Mouse (Mus musculus): ENCODE results near the gene Yaf2. TPM values are rescaled to one million over a fixed set of nuclear protein-coding genes. Genes with fewer than 3 reads are reported as not detected.

Gene Yaf2
- total and polyA plus RNA-seq, 3 experiments = 37.7 to 50.7 TPM; not detected in 1

DNA sequence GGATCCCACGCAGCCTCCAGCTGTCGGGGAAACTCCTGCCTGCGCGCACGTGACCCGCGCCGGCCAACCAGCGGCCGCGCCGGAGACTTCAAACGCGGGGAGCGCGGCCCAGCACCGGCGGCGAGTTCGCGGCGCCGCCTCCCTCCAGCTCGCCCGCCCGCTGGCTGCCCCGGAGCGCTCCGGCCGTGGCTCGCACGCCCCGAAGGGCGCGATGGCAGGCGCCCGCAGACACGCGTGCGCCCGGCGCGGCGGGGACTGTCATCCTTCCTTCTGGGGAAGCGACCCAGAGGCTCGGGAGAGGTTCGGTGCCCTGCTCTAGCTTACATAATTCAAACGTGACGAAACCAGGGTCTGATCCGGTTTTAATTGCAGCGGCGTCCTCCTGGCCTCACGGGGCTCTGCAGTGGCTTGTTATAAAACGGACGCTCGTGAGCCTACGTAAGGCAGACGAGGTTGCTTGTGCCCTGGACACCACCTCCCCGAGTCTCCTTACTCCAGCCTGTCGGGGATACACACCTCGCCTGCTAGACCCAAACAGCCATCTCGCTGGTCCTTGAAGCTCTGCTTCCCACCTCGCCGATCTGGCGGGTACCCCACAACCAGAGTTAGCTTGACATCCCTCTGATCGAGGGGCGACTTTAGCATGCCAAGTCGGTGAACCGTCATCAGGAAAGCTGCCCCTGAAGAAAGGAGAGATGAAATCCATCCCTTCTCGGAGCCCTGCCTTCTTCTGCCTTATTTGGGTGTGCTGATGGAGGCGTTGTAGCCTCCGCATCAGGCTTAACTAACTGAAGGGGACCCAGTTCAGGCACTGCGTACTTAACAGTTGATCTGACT, at the start of gene Yaf2 (continued):
- TF ChIP-seq MAFK (IDR thresholded peaks at IDR 0.05; ENCODE audit: borderline replicate concordance, low read depth, low read length) = no peak

DNA sequence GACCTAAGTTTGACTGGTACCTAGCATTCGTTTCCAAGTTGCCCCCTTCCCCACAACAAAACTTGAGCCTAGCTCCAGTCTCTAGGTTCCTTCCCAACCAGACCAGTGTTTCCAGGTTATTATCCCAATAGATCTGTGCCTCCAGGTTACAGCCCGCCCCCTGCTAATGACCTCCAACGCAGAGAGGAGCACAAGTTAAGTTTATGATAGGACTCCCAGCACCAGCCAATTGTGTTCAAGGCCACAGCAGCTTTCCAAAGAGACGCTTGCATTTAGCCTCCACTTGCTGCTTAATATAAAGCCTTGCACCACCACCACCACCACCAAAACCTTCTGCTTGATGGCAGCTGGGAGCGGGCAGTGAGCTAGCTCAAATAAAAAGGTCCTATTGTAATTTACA, 44.6 kb upstream of the Yaf2 start:
- Histone ChIP-seq H3K79me2 (ENCODE audit: control insufficient read depth, insufficient read depth, low read length, poor library complexity) (no peaks in the 10 kb centered on the region), H3K9ac (ENCODE audit: control insufficient read depth, low read depth, low read length, poor library complexity, severe bottlenecking) (no peak overlapping the region), H3K27me3 (ENCODE audit: control insufficient read depth in 1 of 2, insufficient read depth in 2 of 2, low read length in 2 of 2) (no peaks in the 10 kb centered on the region), H3K9me3 (replicated peaks; ENCODE audit: insufficient read depth, low read length) (no peaks in the 10 kb centered on the region), H3K4me3 (ENCODE audit: control insufficient read depth in 1 of 2, insufficient read depth in 1 of 2, low read depth in 2 of 2, low read length in 2 of 2) (no peak overlapping the region), H3K36me3 (ENCODE audit: control insufficient read depth in 1 of 2, insufficient read depth in 2 of 2, low read length in 2 of 2) (no peaks in the 10 kb centered on the region), H3K27ac (ENCODE audit: control insufficient read depth, low read depth, low read length) (no peak overlapping the region), H3K4me1 (ENCODE audit: control insufficient read depth in 1 of 2, insufficient read depth in 2 of 2, low read length in 2 of 2) (peaks cover 0 to 4% of the 10 kb centered on the region in 2 experiments; a peak in 1 of 4 replicates)
- DNase-seq (ENCODE audit: low read depth, low spot score) = no peak
- no peak for TF ChIP-seq NELFE (IDR thresholded peaks at IDR 0.05; ENCODE audit: low read depth, low read length)
- no peak for TF ChIP-seq MAFK (IDR thresholded peaks at IDR 0.05; ENCODE audit: borderline replicate concordance, low read depth, low read length)
- TF ChIP-seq CHD2 (IDR thresholded peaks at IDR 0.05; ENCODE audit: low read length) = no peak
- TF ChIP-seq NRF1 (IDR thresholded peaks at IDR 0.05; ENCODE audit: insufficient read depth, low read depth, low read length, poor library complexity, severe bottlenecking) = no peak
- TF ChIP-seq TAL1 (IDR thresholded peaks at IDR 0.05; ENCODE audit: low read length) = no peak
- no peak for TF ChIP-seq MEF2A (IDR thresholded peaks at IDR 0.05; ENCODE audit: extremely low read depth, insufficient replicate concordance, low read depth, low read length, poor library complexity, severe bottlenecking)
- no peak for TF ChIP-seq SIN3A (IDR thresholded peaks at IDR 0.05; ENCODE audit: low read length)
- TF ChIP-seq ETS1 (IDR thresholded peaks at IDR 0.05; ENCODE audit: low read depth, low read length) = no peak
- no peak for TF ChIP-seq ZKSCAN1 (IDR thresholded peaks at IDR 0.05; ENCODE audit: low read depth, low read length)
- no peak for TF ChIP-seq CHD1 (IDR thresholded peaks at IDR 0.05; ENCODE audit: low read depth, low read length)
- TF ChIP-seq JUND (IDR thresholded peaks at IDR 0.05; ENCODE audit: low read depth, low read length) = no peak
- no peak for TF ChIP-seq ZNF384 (IDR thresholded peaks at IDR 0.05; ENCODE audit: low read depth, low read length)

DNA sequence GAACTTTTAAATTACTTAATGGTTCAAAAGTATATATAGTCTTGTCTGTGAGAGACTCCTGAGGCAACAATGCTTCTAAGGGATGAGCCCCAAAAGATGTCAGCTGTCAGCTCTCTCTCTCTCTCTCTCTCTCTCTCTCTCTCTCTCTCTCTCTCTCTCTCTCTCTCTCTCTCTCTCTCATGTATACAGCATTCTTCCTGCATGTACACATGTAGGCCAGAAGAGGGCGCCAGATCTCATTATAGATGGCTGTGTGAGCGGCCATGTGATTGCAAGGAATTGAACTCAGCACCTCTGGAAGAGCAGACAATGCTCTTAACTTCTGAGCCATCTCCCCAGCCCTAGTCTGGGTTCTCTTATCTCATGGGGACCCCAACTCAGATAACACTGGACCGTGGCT, 42.4 kb upstream of the Yaf2 start:
- Histone ChIP-seq H3K4me3 (ENCODE audit: control insufficient read depth in 1 of 2, insufficient read depth in 1 of 2, low read depth in 2 of 2, low read length in 2 of 2) (peak overlapping the region; percentile 12 to 23; a peak in 3 of 4 replicates), H3K36me3 (ENCODE audit: control insufficient read depth in 1 of 2, insufficient read depth in 2 of 2, low read length in 2 of 2) (peaks cover 0 to 3% of the 10 kb centered on the region in 2 experiments; a peak in 1 of 4 replicates), H3K9me3 (replicated peaks; ENCODE audit: insufficient read depth, low read length) (no peaks in the 10 kb centered on the region), H3K27me3 (ENCODE audit: control insufficient read depth in 1 of 2, insufficient read depth in 2 of 2, low read length in 2 of 2) (no peaks in the 10 kb centered on the region), H3K27ac (ENCODE audit: control insufficient read depth, low read depth, low read length) (no peak overlapping the region), H3K4me1 (ENCODE audit: control insufficient read depth in 1 of 2, insufficient read depth in 2 of 2, low read length in 2 of 2) (peaks cover 0 to 7% of the 10 kb centered on the region in 2 experiments; a peak in 2 of 4 replicates), H3K79me2 (ENCODE audit: control insufficient read depth, insufficient read depth, low read length, poor library complexity) (no peaks in the 10 kb centered on the region), H3K9ac (ENCODE audit: control insufficient read depth, low read depth, low read length, poor library complexity, severe bottlenecking) (no peak overlapping the region)
- peak; percentile 80 for DNase-seq (ENCODE audit: low read depth, low spot score)
- peak; percentile 49 to 69 (median 64) for TF ChIP-seq CTCF (IDR thresholded peaks at IDR 0.05 in 2 of 3, conservative IDR thresholded peaks at IDR 0.05 in 1 of 3; ENCODE audit: control insufficient read depth in 1 of 3, insufficient read depth in 1 of 3, low read depth in 2 of 3, low read length in 3 of 3, poor library complexity in 1 of 3, severe bottlenecking in 1 of 3)
- peak; percentile 80; the same call in 1 of the 2 replicates for TF ChIP-seq MXI1 (IDR thresholded peaks at IDR 0.05; ENCODE audit: low read depth, low read length)
- peak; percentile 98 for TF ChIP-seq JUND (IDR thresholded peaks at IDR 0.05; ENCODE audit: low read depth, low read length)
- TF ChIP-seq USF1 (IDR thresholded peaks at IDR 0.05; ENCODE audit: low read depth, low read length) = no peak
- peak; percentile 51 for TF ChIP-seq SMC3 (IDR thresholded peaks at IDR 0.05; ENCODE audit: low read depth, low read length)
- no peak for TF ChIP-seq USF2 (IDR thresholded peaks at IDR 0.05; ENCODE audit: borderline replicate concordance in 1 of 2, insufficient read depth in 1 of 2, low read depth in 1 of 2, low read length in 2 of 2)
- no peak for TF ChIP-seq CHD1 (IDR thresholded peaks at IDR 0.05; ENCODE audit: low read depth, low read length)
- peak; percentile 45 for TF ChIP-seq RAD21 (IDR thresholded peaks at IDR 0.05; ENCODE audit: low read depth, low read length)
- peak; percentile 64 for TF ChIP-seq MAX (IDR thresholded peaks at IDR 0.05; ENCODE audit: low read length)
- TF ChIP-seq MYC (IDR thresholded peaks at IDR 0.05; ENCODE audit: low read depth, low read length) = peak; percentile 77; the same call in 1 of the 2 replicates

Data from MEL (cell line).